Comparison of ENCODE assay signal across 20 mouse cellular contexts in genomic region chr17:11087088-11087487, GRCm38 (mm10).
DNase-seq lines count a peak whose midpoint lies in the region; ATAC-seq and TF ChIP-seq lines count a peak whose summit lies in the region.
"Had no signal": no experiment of that assay in that cellular context is flagged by ENCODE, and none has a peak within 500 bp of the region (broad histone marks: within the 10 kb centered on the region; RNA-seq: fewer than 3 reads in every experiment).

No protein-coding gene starts in this region.

- no peak overlapping the region for H3K4me2 ChIP-seq in hindbrain, embryonic 13.5 days
- H3K4me2 ChIP-seq in hindbrain, postnatal 0 days (ENCODE audit: low read depth, low read length): no peak overlapping the region
- no peak overlapping the region for H3K4me2 ChIP-seq in lung, postnatal 0 days (replicated peaks; ENCODE audit: low read depth, low read length)
- no peak overlapping the region for H3K4me2 ChIP-seq in limb, embryonic 12.5 days
- H3K4me2 ChIP-seq: embryonic facial prominence, embryonic 12.5 days; hindbrain, embryonic 15.5 days; intestine, embryonic 15.5 days; limb, embryonic 15.5 days; liver, embryonic 15.5 days; midbrain, embryonic 13.5 days had no signal

- no peak overlapping the region for H3K9ac ChIP-seq in hindbrain, embryonic 13.5 days
- H3K9ac ChIP-seq in hindbrain, postnatal 0 days (replicated peaks; ENCODE audit: low read length): no peak overlapping the region
- no peak overlapping the region for H3K9ac ChIP-seq in lung, postnatal 0 days (replicated peaks; ENCODE audit: low read depth)
- H3K9ac ChIP-seq in limb, embryonic 12.5 days (replicated peaks): no peak overlapping the region
- H3K9ac ChIP-seq: embryonic facial prominence, embryonic 12.5 days; hindbrain, embryonic 15.5 days; intestine, embryonic 15.5 days; limb, embryonic 15.5 days; liver, embryonic 15.5 days had no signal

- no peaks in the 10 kb centered on the region for H3K9me3 ChIP-seq in hindbrain, embryonic 13.5 days
- H3K9me3 ChIP-seq in hindbrain, postnatal 0 days (ENCODE audit: low read length): no peaks in the 10 kb centered on the region
- no peaks in the 10 kb centered on the region for H3K9me3 ChIP-seq in lung, postnatal 0 days (ENCODE audit: low read length)
- no peaks in the 10 kb centered on the region for H3K9me3 ChIP-seq in limb, embryonic 12.5 days
- H3K9me3 ChIP-seq: embryonic facial prominence, embryonic 12.5 days; hindbrain, embryonic 15.5 days; intestine, embryonic 15.5 days; limb, embryonic 15.5 days; liver, embryonic 15.5 days; midbrain, embryonic 13.5 days had no signal

- no peak overlapping the region for H3K4me3 ChIP-seq in hindbrain, embryonic 13.5 days
- H3K4me3 ChIP-seq in hindbrain, postnatal 0 days (ENCODE audit: low read length): no peak overlapping the region
- H3K4me3 ChIP-seq in lung, postnatal 0 days (ENCODE audit: low read depth, low read length): no peak overlapping the region
- H3K4me3 ChIP-seq in limb, embryonic 12.5 days (replicated peaks): no peak overlapping the region
- H3K4me3 ChIP-seq: embryonic facial prominence, embryonic 12.5 days; hindbrain, embryonic 15.5 days; intestine, embryonic 15.5 days; limb, embryonic 15.5 days; liver, embryonic 15.5 days; midbrain, embryonic 13.5 days had no signal

- peaks cover 10% of the 10 kb centered on the region for H3K4me1 ChIP-seq in hindbrain, embryonic 13.5 days (replicated peaks)
- 0 out of 2 replicates have a peak, but pooled peaks cover 4% of the 10 kb centered on the region for H3K4me1 ChIP-seq in hindbrain, postnatal 0 days (ENCODE audit: insufficient read depth, low read length)
- no peaks in the 10 kb centered on the region for H3K4me1 ChIP-seq in lung, postnatal 0 days (ENCODE audit: insufficient read depth, low read depth, low read length)
- peaks cover 18% of the 10 kb centered on the region for H3K4me1 ChIP-seq in limb, embryonic 12.5 days (replicated peaks)
- H3K4me1 ChIP-seq: intestine, embryonic 15.5 days; liver, embryonic 15.5 days had no signal

- no peaks in the 10 kb centered on the region for H3K36me3 ChIP-seq in hindbrain, embryonic 13.5 days
- H3K36me3 ChIP-seq in hindbrain, postnatal 0 days (ENCODE audit: insufficient read depth, low read length): no peaks in the 10 kb centered on the region
- H3K36me3 ChIP-seq in lung, postnatal 0 days (ENCODE audit: insufficient read depth, low read length): no peaks in the 10 kb centered on the region
- H3K36me3 ChIP-seq in limb, embryonic 12.5 days: no peaks in the 10 kb centered on the region
- H3K36me3 ChIP-seq: embryonic facial prominence, embryonic 12.5 days; hindbrain, embryonic 15.5 days; intestine, embryonic 15.5 days; limb, embryonic 15.5 days; liver, embryonic 15.5 days; midbrain, embryonic 13.5 days had no signal

- no peak for DNase-seq in hindbrain, postnatal 0 days (ENCODE audit: low spot score)
- peak; percentile 70 for DNase-seq in lung, postnatal 0 days (ENCODE audit: low spot score)
- DNase-seq in lung, adult 18-20 months: no peak
- DNase-seq in skeletal muscle tissue, adult 2 months (ENCODE audit: low read depth, low spot score): peak; percentile 4
- DNase-seq in right cerebral cortex, postnatal 36 days (ENCODE audit: low spot score in 2 of 2): no peak
- DNase-seq: gastrocnemius, postnatal 10 days; heart, postnatal 4 days; kidney, adult 9 months; kidney, postnatal 25 days; layer of hippocampus, postnatal 36 days; right cerebral cortex, postnatal 14 days had no signal

- TF ChIP-seq CTCF in hindbrain, postnatal 0 days (IDR thresholded peaks at IDR 0.05; ENCODE audit: low read depth): no peak
- no peak for TF ChIP-seq CTCF in lung, postnatal 0 days (IDR thresholded peaks at IDR 0.05)

- no peaks in the 10 kb centered on the region for H3K27me3 ChIP-seq in hindbrain, embryonic 13.5 days
- H3K27me3 ChIP-seq in hindbrain, postnatal 0 days (ENCODE audit: insufficient read depth, low read length): no peaks in the 10 kb centered on the region
- no peaks in the 10 kb centered on the region for H3K27me3 ChIP-seq in lung, postnatal 0 days (replicated peaks; ENCODE audit: insufficient read depth, low read length)
- H3K27me3 ChIP-seq in limb, embryonic 12.5 days: no peaks in the 10 kb centered on the region
- H3K27me3 ChIP-seq: embryonic facial prominence, embryonic 12.5 days; hindbrain, embryonic 15.5 days; intestine, embryonic 15.5 days; limb, embryonic 15.5 days; liver, embryonic 15.5 days; midbrain, embryonic 13.5 days had no signal

- no peak for ATAC-seq in hindbrain, embryonic 13.5 days (ENCODE audit: low FRiP score)
- no peak for ATAC-seq in hindbrain, postnatal 0 days
- ATAC-seq in lung, postnatal 0 days: peak; percentile 65
- ATAC-seq in limb, embryonic 12.5 days (ENCODE audit: insufficient number of reproducible peaks, insufficient read depth, low FRiP score, low TSS enrichment, low read depth): 0 out of 2 replicates have a peak, but pooled peaks have one; percentile 37
- ATAC-seq in erythroblast, adult 5-6 weeks (replicated peaks; ENCODE audit: low FRiP score, poor library complexity, severe bottlenecking): no peak
- ATAC-seq: intestine, embryonic 15.5 days had no signal

- peak; percentile 38; the same call in 1 of the 2 replicates for TF ChIP-seq EP300 in lung, postnatal 0 days (IDR thresholded peaks at IDR 0.05)

- 73% methylated on average over 5 of the region's 5 CpGs for WGBS in hindbrain, embryonic 13.5 days
- WGBS in hindbrain, postnatal 0 days: 74% methylated on average over 5 of the region's 5 CpGs
- 59% methylated on average over 5 of the region's 5 CpGs for WGBS in lung, postnatal 0 days
- 27% methylated on average over 5 of the region's 5 CpGs for WGBS in limb, embryonic 12.5 days

- peak overlapping the region; percentile 23; the same call in 1 of the 2 replicates for H3K27ac ChIP-seq in hindbrain, embryonic 13.5 days
- H3K27ac ChIP-seq in hindbrain, postnatal 0 days: no peak overlapping the region
- no peak overlapping the region for H3K27ac ChIP-seq in lung, postnatal 0 days (ENCODE audit: low read length)
- H3K27ac ChIP-seq in limb, embryonic 12.5 days: no peak overlapping the region
- H3K27ac ChIP-seq: intestine, embryonic 15.5 days; limb, embryonic 15.5 days; liver, embryonic 15.5 days had no signal

Comparison
In these comparisons a context has a peak if more than half of its experiments do, and no peak if none do; other contexts are left out.
1. DNase-seq: peak in lung, postnatal 0 days (single experiment) and skeletal muscle tissue, adult 2 months (single experiment); none in hindbrain, postnatal 0 days (single experiment), lung, adult 18-20 months (0 of 2) and right cerebral cortex, postnatal 36 days (0 of 2).
2. ATAC-seq: peak in lung, postnatal 0 days (single experiment) and limb, embryonic 12.5 days (single experiment); none in hindbrain, embryonic 13.5 days (single experiment), hindbrain, postnatal 0 days (single experiment) and erythroblast, adult 5-6 weeks (single experiment).